Mouse (Mus musculus) stomach, embryonic 14.5 days (tissue): ENCODE measurements around the gene Rbm33. TPM values are rescaled to one million over a fixed set of nuclear protein-coding genes. Genes with fewer than 3 reads are reported as not detected.

Source experiments
- ATAC-seq: fragments of 200-750 bp; cut with Nextera tagmentation; 2 replicates; pipeline ENCODE4 v1.8.0; 2017; ENCODE audit warnings: low read depth, moderate TSS enrichment; ENCODE audit not compliant: insufficient number of reproducible peaks, insufficient read depth, low FRiP score
- H3K27ac ChIP-seq: fragments of 300-500 bp; sonication (generic); 2 replicates; pipeline ENCODE4 v1.5.1; 2014; ENCODE audit warnings: mild to moderate bottlenecking, low read length, moderate library complexity, mixed read lengths
- H3K27me3 ChIP-seq: fragments of 300-500 bp; sonication (generic); 2 replicates; pipeline ENCODE4 v1.6.1; 2014; ENCODE audit warnings: low read length, control low read depth, mixed read lengths; ENCODE audit not compliant: control insufficient read depth, insufficient read depth
- H3K36me3 ChIP-seq: fragments of 300-500 bp; sonication (generic); 2 replicates; pipeline ENCODE4 v1.6.1; 2014; ENCODE audit warnings: mild to moderate bottlenecking, control low read depth, low read length, moderate library complexity, mixed read lengths; ENCODE audit not compliant: control insufficient read depth, insufficient read depth
- H3K4me1 ChIP-seq: fragments of 300-500 bp; sonication (generic); 2 replicates; pipeline ENCODE4 v1.6.1; 2014; ENCODE audit warnings: low read length, control low read depth, mixed read lengths; ENCODE audit not compliant: control insufficient read depth, insufficient read depth
- H3K4me2 ChIP-seq: fragments of 300-500 bp; sonication (generic); replicated peaks from 2 replicates; pipeline ENCODE4 v1.6.1; 2014; ENCODE audit warnings: low read depth, low read length, control low read depth
- H3K4me3 ChIP-seq: fragments of 300-500 bp; sonication (generic); 2 replicates; pipeline ENCODE4 v1.5.1; 2014; ENCODE audit warnings: low read depth, low read length, control low read depth
- H3K9ac ChIP-seq: fragments of 300-500 bp; sonication (generic); replicated peaks from 2 replicates; pipeline ENCODE4 v1.6.1; 2014; ENCODE audit warnings: low read depth, mild to moderate bottlenecking, control low read depth, low read length, moderate library complexity, mixed read lengths
- H3K9me3 ChIP-seq: fragments of 300-500 bp; sonication (generic); 2 replicates; pipeline ENCODE4 v1.6.1; 2016; ENCODE audit warnings: low read depth, low read length, control low read depth; ENCODE audit not compliant: control insufficient read depth
- WGBS: fragments of 180-500 bp; shearing (Covaris S2); extraction: QIAGEN DNeasy Blood & Tissue Kit; methylation state at CpG from one replicate; pipeline ENCODE4 v1.1.7; 2014; 5-methylcytosine and 5-hydroxymethylcytosine counted together
- polyA plus RNA-seq: library from polyadenylated mRNA; unstranded; fragments of >200 nt; fragmentation: Nextera tagmentation; extraction: Ambion mirVana; gene quantifications from 2 replicates; pipeline ENCODE4 v1.2.1, GENCODE M21; 2014

Gene Rbm33
- polyA plus RNA-seq, 1 experiment from 2014 or later = 27.4 TPM

- WGBS = 20% methylated on average over 3 of the region's 3 CpGs
These were observed 24.6 kb upstream of the Rbm33 start for GRCm38 (mm10) chr5:28292281-28292680.

GRCm38 (mm10) chr5:28293990-28294389, 22.9 kb upstream of the Rbm33 start:
- H3K4me1 ChIP-seq = no peaks in the 10 kb centered on the region
- no peaks in the 10 kb centered on the region for H3K27me3 ChIP-seq
- H3K9me3 ChIP-seq = no peaks in the 10 kb centered on the region
- no peak overlapping the region for H3K4me3 ChIP-seq
- no peak overlapping the region for H3K9ac ChIP-seq
- 7% methylated on average over 6 of the region's 6 CpGs for WGBS
- no peak for ATAC-seq
- no peaks in the 10 kb centered on the region for H3K36me3 ChIP-seq
- H3K27ac ChIP-seq = no peak overlapping the region
- no peak overlapping the region for H3K4me2 ChIP-seq

More at GRCm38 (mm10) chr5:28292281-28292680, 24.6 kb upstream of the Rbm33 start:
- no peak overlapping the region for H3K9ac ChIP-seq
- H3K27me3 ChIP-seq = no peaks in the 10 kb centered on the region
- no peak overlapping the region for H3K27ac ChIP-seq
- H3K4me2 ChIP-seq = no peak overlapping the region
- no peak overlapping the region for H3K4me3 ChIP-seq
- H3K9me3 ChIP-seq = no peaks in the 10 kb centered on the region
- no peaks in the 10 kb centered on the region for H3K4me1 ChIP-seq
- ATAC-seq = no peak
- H3K36me3 ChIP-seq = no peaks in the 10 kb centered on the region

GRCm38 (mm10) chr5:28298161-28298560, 18.8 kb upstream of the Rbm33 start:
- no peak for ATAC-seq
- Histone ChIP-seq H3K27me3 (no peaks in the 10 kb centered on the region), H3K9ac (no peak overlapping the region), H3K27ac (no peak overlapping the region), H3K36me3 (no peaks in the 10 kb centered on the region), H3K4me1 (no peaks in the 10 kb centered on the region), H3K9me3 (no peaks in the 10 kb centered on the region), H3K4me3 (no peak overlapping the region), H3K4me2 (no peak overlapping the region)
- 77% methylated on average over 5 of the region's 5 CpGs for WGBS

- no peak overlapping the region for H3K4me3 ChIP-seq
- H3K9me3 ChIP-seq = no peaks in the 10 kb centered on the region
- H3K4me2 ChIP-seq = no peak overlapping the region
- no peaks in the 10 kb centered on the region for H3K27me3 ChIP-seq
- ATAC-seq = no peak
- H3K9ac ChIP-seq = no peak overlapping the region
- H3K4me1 ChIP-seq = no peaks in the 10 kb centered on the region
- WGBS = 57% methylated on average over 3 of the region's 3 CpGs
- H3K36me3 ChIP-seq = no peaks in the 10 kb centered on the region
- H3K27ac ChIP-seq = no peak overlapping the region
These were observed 18.2 kb upstream of the Rbm33 start for GRCm38 (mm10) chr5:28298693-28299092.

GRCm38 (mm10) chr5:28299346-28299745, 17.6 kb upstream of the Rbm33 start:
- no peaks in the 10 kb centered on the region for H3K4me1 ChIP-seq
- H3K27me3 ChIP-seq = no peaks in the 10 kb centered on the region
- no peak overlapping the region for H3K4me3 ChIP-seq
- no peaks in the 10 kb centered on the region for H3K36me3 ChIP-seq
- H3K4me2 ChIP-seq = no peak overlapping the region
- 78% methylated on average over 6 of the region's 6 CpGs for whole genome bisulfite sequencing
- no peak for ATAC-seq
- no peaks in the 10 kb centered on the region for H3K9me3 ChIP-seq
- H3K27ac ChIP-seq = no peak overlapping the region
- H3K9ac ChIP-seq = no peak overlapping the region

- Histone ChIP-seq H3K9ac (no peak overlapping the region), H3K27me3 (no peaks in the 10 kb centered on the region), H3K4me2 (no peak overlapping the region), H3K4me1 (no peaks in the 10 kb centered on the region), H3K27ac (no peak overlapping the region), H3K9me3 (no peaks in the 10 kb centered on the region), H3K36me3 (no peaks in the 10 kb centered on the region), H3K4me3 (no peak overlapping the region)
- ATAC-seq = no peak
- WGBS = 79% methylated on average over 1 of the region's 1 CpGs
These were observed 14.2 kb upstream of the Rbm33 start for GRCm38 (mm10) chr5:28302671-28303070.

GRCm38 (mm10) chr5:28304551-28304950, 12.4 kb upstream of the Rbm33 start:
- H3K4me1 ChIP-seq = no peaks in the 10 kb centered on the region
- no peaks in the 10 kb centered on the region for H3K27me3 ChIP-seq
- no peak overlapping the region for H3K4me2 ChIP-seq
- no peaks in the 10 kb centered on the region for H3K36me3 ChIP-seq
- H3K27ac ChIP-seq = no peak overlapping the region
- no peak for ATAC-seq
- H3K9me3 ChIP-seq = no peaks in the 10 kb centered on the region
- H3K4me3 ChIP-seq = no peak overlapping the region
- no peak overlapping the region for H3K9ac ChIP-seq

GRCm38 (mm10) chr5:28315526-28315925, 1.4 kb upstream of the Rbm33 start:
- no peak for ATAC-seq
- Histone ChIP-seq H3K4me2 (no peak overlapping the region), H3K4me3 (no peak overlapping the region), H3K27me3 (no peaks in the 10 kb centered on the region), H3K36me3 (no peaks in the 10 kb centered on the region), H3K4me1 (peaks cover 5% of the 10 kb centered on the region; the same call in 1 of the 2 replicates), H3K9me3 (no peaks in the 10 kb centered on the region), H3K27ac (no peak overlapping the region), H3K9ac (no peak overlapping the region)
- WGBS = 74% methylated on average over 8 of the region's 8 CpGs

- no peaks in the 10 kb centered on the region for H3K9me3 ChIP-seq
- H3K36me3 ChIP-seq = no peaks in the 10 kb centered on the region
- no peaks in the 10 kb centered on the region for H3K27me3 ChIP-seq
- H3K27ac ChIP-seq = peak overlapping the region; percentile 100
- H3K4me2 ChIP-seq = peak overlapping the region; percentile 45
- peak; percentile 66 for ATAC-seq
- peaks cover 5% of the 10 kb centered on the region; the same call in 1 of the 2 replicates for H3K4me1 ChIP-seq
- WGBS = under 1% methylated on average over 14 of the region's 14 CpGs
- H3K4me3 ChIP-seq = peak overlapping the region; percentile 99
- H3K9ac ChIP-seq = peak overlapping the region; percentile 100
These were observed 685 bp upstream of the Rbm33 start for GRCm38 (mm10) chr5:28316151-28316721.
